Mouse (Mus musculus) liver, embryonic 11.5 days (tissue): ENCODE data around the gene Trmt13. TPM values are rescaled to one million over a fixed set of nuclear protein-coding genes. Genes with fewer than 3 reads are reported as not detected.

Source experiments
- ATAC-seq: fragments of 200-750 bp; cut with Nextera tagmentation; replicated peaks from 2 replicates; pipeline ENCODE4 v1.8.0; 2017; ENCODE audit warnings: moderate number of reproducible peaks, mild to moderate bottlenecking, moderate TSS enrichment, moderate library complexity; ENCODE audit not compliant: low FRiP score
- DNase-seq: peaks from one replicate; pipeline ENCODE4 v3.0.0-alpha.2; 2017; ENCODE audit warnings: low spot score
- H3K27ac ChIP-seq: fragments of 300-500 bp; sonication (generic); 2 replicates; pipeline ENCODE4 v1.5.1; 2014; ENCODE audit warnings: mild to moderate bottlenecking, low read depth, low read length, control low read depth
- H3K27me3 ChIP-seq: fragments of 300-500 bp; sonication (generic); replicated peaks from 2 replicates; pipeline ENCODE4 v1.6.1; 2014; ENCODE audit warnings: low read length, mixed read lengths; ENCODE audit not compliant: control insufficient read depth, insufficient read depth
- H3K36me3 ChIP-seq: fragments of 300-500 bp; sonication (generic); 2 replicates; pipeline ENCODE4 v1.6.1; 2014; ENCODE audit warnings: mild to moderate bottlenecking, low read length, moderate library complexity, mixed read lengths; ENCODE audit not compliant: control insufficient read depth, insufficient read depth
- H3K4me1 ChIP-seq: fragments of 300-500 bp; sonication (generic); replicated peaks from 2 replicates; pipeline ENCODE4 v1.6.1; 2014; ENCODE audit warnings: low read length, mixed read lengths; ENCODE audit not compliant: control insufficient read depth, insufficient read depth
- H3K4me2 ChIP-seq: fragments of 300-500 bp; sonication (generic); 2 replicates; pipeline ENCODE4 v1.6.1; 2014; ENCODE audit warnings: mild to moderate bottlenecking, control low read depth, moderate library complexity
- H3K4me3 ChIP-seq: fragments of 300-500 bp; sonication (generic); 2 replicates; pipeline ENCODE4 v1.5.1; 2014; ENCODE audit warnings: low read depth, low read length, control low read depth
- H3K9ac ChIP-seq: fragments of 300-500 bp; sonication (generic); 2 replicates; pipeline ENCODE4 v1.6.1; 2014; ENCODE audit warnings: low read depth, low read length, control low read depth
- H3K9me3 ChIP-seq: fragments of 300-500 bp; sonication (generic); 2 replicates; pipeline ENCODE4 v1.6.1; 2016; ENCODE audit warnings: low read length, inconsistent platforms, mixed read lengths; ENCODE audit not compliant: control insufficient read depth
- WGBS: fragments of 180-500 bp; shearing (Covaris S2); extraction: QIAGEN DNeasy Blood & Tissue Kit; methylation state at CpG from one replicate; pipeline ENCODE4 v1.1.7; 2014; 5-methylcytosine and 5-hydroxymethylcytosine counted together
- polyA plus RNA-seq: library from polyadenylated mRNA; unstranded; fragments of >200 nt; fragmentation: Nextera tagmentation; extraction: Ambion mirVana; gene quantifications from 2 replicates; pipeline ENCODE4 v1.2.1, GENCODE M21; 2014

Gene Trmt13
- polyA plus RNA-seq, 1 experiment from 2014 or later: 26.3 TPM

DNA sequence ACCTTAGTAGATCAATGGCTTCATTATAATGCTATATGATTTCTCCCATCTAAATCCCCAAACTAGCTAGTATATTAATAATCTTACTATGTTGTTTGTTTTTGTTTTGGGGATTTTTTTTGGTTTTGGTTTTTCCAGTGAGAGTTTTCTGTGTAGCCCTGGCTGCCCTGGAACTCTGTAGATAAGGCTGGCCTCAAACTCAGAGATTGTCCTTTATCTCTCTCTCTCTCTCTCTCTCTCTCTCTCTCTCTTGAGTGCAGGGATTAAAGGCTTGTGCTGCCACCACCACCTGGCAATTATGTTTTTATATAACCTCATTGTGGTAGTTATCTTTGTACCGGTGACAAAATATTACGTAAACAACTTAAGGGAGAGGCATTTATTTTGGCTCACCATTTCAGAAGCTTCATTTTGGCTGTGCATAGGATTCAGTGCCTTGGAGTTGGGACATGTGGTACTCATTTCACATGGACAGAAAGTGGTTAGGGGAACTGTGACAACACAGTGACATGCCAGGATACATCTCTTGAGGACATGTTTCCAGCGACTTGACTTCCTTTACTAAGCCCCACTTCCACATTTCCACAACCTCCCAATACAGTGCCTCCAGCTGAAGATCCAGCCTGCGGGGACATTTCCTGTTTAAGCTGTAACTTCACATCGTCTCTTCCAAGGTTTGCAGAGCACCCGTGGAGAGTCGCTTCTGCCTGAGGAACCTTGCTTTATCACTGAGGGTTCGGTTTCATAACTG lies 1.1 kb upstream of the Trmt13 start:
- Histone ChIP-seq H3K36me3 (peaks cover 19% of the 10 kb centered on the region; the same call in 1 of the 2 replicates), H3K4me2 (no peak overlapping the region), H3K27ac (no peak overlapping the region), H3K27me3 (no peaks in the 10 kb centered on the region), H3K9me3 (no peaks in the 10 kb centered on the region), H3K4me3 (no peak overlapping the region), H3K4me1 (no peaks in the 10 kb centered on the region), H3K9ac (no peak overlapping the region)
- no peak for ATAC-seq
- 77% methylated on average over 8 of the region's 8 CpGs for WGBS
- DNase-seq: no peak

DNA sequence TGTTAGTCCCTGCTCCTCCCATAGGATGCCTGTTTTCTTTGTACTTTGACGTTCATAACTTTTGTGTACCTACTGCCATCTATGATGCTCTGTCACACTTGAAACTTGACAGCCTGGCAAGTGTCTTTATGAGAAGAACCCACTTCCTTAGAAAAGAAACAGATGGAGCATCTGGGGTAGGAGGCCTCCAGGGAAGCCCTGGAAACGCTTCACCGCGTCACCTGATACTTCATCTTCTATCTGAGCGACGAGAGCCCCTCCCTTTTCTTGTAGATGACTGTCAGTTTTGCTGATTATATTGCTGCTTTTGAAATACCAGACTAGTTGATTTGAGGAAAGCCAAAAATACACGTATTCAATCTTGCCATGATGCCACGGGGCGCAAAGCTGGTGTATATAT lies 9.8 kb downstream of the Trmt13 start:
- Histone ChIP-seq H3K4me3 (no peak overlapping the region), H3K36me3 (peaks cover 10% of the 10 kb centered on the region; the same call in 1 of the 2 replicates), H3K4me2 (no peak overlapping the region), H3K27ac (no peak overlapping the region), H3K27me3 (no peaks in the 10 kb centered on the region), H3K9me3 (no peaks in the 10 kb centered on the region), H3K4me1 (no peaks in the 10 kb centered on the region), H3K9ac (no peak overlapping the region)
- WGBS: 83% methylated on average over 9 of the region's 9 CpGs
- no peak for ATAC-seq
- no peak for DNase-seq

DNA sequence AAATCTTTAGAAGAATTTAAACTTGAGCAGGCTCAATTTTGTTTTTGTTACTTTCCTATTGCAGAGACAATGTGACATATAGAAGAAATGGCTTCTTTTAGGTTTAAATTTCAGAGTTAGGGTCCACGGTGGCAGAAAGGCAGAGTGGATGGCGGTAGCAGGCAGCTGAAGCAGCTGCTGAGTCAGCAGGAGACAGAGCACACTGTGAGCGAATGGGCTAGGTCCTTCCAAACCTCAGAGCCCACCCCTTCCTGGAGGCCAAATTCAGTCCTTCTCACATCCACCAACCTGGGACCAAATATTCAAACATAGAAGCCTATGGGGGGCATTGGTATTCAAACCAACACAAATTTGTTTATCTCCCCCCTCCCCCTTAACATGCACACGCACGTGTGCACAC lies 12.6 kb downstream of the Trmt13 start:
- H3K4me3 ChIP-seq: no peak overlapping the region
- no peak overlapping the region for H3K4me2 ChIP-seq
- no peaks in the 10 kb centered on the region for H3K4me1 ChIP-seq
- no peaks in the 10 kb centered on the region for H3K9me3 ChIP-seq
- H3K36me3 ChIP-seq: no peaks in the 10 kb centered on the region
- DNase-seq: no peak
- no peak overlapping the region for H3K27ac ChIP-seq
- 88% methylated on average over 5 of the region's 5 CpGs for WGBS
- no peak for ATAC-seq
- H3K9ac ChIP-seq: no peak overlapping the region
- no peaks in the 10 kb centered on the region for H3K27me3 ChIP-seq

DNA sequence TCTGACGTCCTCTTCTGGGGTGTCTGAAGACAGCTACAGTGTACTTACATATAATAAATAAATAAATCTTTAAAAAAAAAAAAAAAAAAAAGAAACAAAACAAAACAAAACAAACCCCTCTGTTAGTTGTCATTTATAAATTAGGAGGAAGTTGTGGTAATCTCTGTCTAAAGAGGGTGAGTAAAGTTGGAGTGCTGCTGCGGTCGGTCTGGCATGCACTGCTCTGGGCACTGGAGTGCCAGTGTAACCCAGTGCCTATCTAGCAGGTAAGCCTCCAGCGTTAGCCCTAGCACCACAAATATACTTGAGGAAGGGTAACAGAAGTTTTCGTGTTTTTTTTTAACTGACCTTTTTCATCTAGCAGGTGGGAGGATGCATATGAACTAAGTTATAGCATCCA lies 13.4 kb downstream of the Trmt13 start:
- Histone ChIP-seq H3K27me3 (no peaks in the 10 kb centered on the region), H3K4me3 (no peak overlapping the region), H3K4me1 (peaks cover 6% of the 10 kb centered on the region; the same call in 1 of the 2 replicates), H3K4me2 (no peak overlapping the region), H3K27ac (no peak overlapping the region), H3K36me3 (no peaks in the 10 kb centered on the region), H3K9me3 (no peaks in the 10 kb centered on the region), H3K9ac (no peak overlapping the region)
- DNase-seq (no peak), ATAC-seq (no peak)
- 70% methylated on average over 5 of the region's 5 CpGs for WGBS

DNA sequence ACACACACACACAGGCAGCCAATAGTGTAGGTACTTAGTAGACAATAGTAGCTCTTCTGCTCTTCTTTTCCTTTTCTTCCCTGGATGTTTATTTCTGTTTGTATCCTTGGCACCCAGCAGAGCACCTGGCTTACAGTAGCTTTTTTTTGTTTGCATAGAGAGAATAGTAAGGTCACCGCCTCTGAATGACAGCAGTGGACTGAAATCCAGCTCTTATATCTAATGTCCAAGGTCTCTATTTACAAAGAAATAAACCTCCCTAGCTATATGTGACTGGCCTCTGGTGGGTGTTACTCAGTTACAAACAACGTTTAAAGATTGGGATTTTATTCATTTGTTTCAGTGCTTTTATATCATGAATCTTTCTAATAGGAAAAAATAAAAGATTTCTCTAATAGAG lies 14.7 kb downstream of the Trmt13 start:
- Histone ChIP-seq H3K4me3 (no peak overlapping the region), H3K27ac (no peak overlapping the region), H3K9ac (no peak overlapping the region), H3K27me3 (no peaks in the 10 kb centered on the region), H3K4me2 (no peak overlapping the region), H3K36me3 (no peaks in the 10 kb centered on the region), H3K9me3 (no peaks in the 10 kb centered on the region), H3K4me1 (peaks cover 9% of the 10 kb centered on the region; the same call in 1 of the 2 replicates)
- DNase-seq (no peak), ATAC-seq (no peak)
- 78% methylated on average over 2 of the region's 2 CpGs for WGBS

DNA sequence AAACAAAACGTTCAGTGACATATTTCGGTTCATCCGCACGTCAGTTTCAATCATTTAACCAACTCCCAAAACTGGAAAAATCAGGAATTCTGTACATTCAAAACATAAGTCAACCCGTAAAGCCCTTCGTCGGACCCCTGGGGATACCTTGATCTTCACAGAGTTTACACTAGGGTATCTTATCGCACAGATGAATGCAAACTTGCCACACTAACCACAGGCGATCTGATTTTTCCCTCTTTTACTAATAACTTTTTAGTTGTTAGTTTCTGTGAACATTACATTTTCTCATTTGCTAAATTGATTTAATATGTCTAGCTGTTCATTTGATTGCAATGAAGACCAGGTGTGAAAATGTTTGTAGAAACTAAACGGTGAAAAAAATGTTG lies 18.8 kb downstream of the Trmt13 start:
- H3K9me3 ChIP-seq: no peaks in the 10 kb centered on the region
- peak overlapping the region; percentile 82 for H3K4me3 ChIP-seq
- peak overlapping the region; percentile 91 for H3K9ac ChIP-seq
- peak overlapping the region; percentile 66; the same call in 1 of the 2 replicates for H3K27ac ChIP-seq
- no peaks in the 10 kb centered on the region for H3K27me3 ChIP-seq
- WGBS: 6% methylated on average over 10 of the region's 10 CpGs
- peaks cover 9% of the 10 kb centered on the region; the same call in 1 of the 2 replicates for H3K4me1 ChIP-seq
- H3K4me2 ChIP-seq: peak overlapping the region; percentile 77
- DNase-seq: no peak
- H3K36me3 ChIP-seq: peaks cover 3% of the 10 kb centered on the region
- ATAC-seq: no peak

DNA sequence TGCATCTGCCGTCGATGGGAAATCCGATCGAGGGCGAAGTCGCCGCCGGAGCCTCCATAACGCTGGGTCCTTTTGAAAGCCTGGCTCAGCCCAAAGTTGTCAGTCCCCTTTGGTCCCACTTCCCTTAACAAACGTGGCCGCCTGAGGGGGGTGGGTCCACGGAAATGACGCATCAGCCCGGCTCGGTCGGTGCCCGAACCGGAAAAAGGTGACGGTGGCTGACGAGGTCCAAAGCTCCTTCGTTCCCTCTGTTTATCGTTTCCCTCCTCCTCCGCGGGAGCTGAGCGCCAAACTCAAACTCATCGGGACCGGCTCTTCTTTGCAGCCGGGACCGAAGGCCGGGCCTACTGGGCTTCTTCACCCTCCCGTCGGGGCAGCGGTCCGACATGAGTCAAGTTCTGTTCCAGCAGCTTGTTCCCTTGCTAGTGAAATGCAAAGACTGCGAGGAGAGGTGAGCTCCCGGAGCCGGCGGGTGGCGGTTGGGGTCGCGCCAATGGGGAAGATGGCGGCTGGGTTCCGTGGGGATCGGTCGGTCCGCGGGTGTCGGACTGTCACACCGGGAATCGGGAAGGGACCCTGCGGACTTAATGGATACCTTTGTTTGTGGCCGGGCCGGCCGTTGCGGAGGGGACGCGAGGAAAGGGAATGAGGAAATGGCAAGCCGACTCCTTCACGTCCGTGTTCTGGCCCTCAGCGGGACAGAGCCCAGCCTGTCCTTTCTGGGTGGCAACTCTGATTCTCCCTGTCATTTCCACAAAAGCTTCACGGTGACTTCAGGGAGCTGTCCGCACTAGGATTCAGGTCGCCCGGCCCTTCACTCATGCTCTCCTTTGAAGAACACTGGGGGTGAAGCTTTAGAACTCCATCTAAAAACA lies 19.4 kb downstream of the Trmt13 start, which contains the start of gene Sass6:
Sass6 (plus strand) TSS at position 255 of the 875 bp plus-strand sequence.
- DNase-seq (peak; percentile 95), ATAC-seq (peak; percentile 94)
- H3K9me3 ChIP-seq: no peaks in the 10 kb centered on the region
- under 1% methylated on average over 65 of the region's 65 CpGs for WGBS
- H3K4me3 ChIP-seq: peak within 1 kb of the TSS; percentile 82
- H3K4me1 ChIP-seq: peaks cover 9% of the 10 kb centered on the region; the same call in 1 of the 2 replicates
- H3K36me3 ChIP-seq: peaks cover 6% of the 10 kb centered on the region
- peak within 1 kb of the TSS; percentile 66 for H3K27ac ChIP-seq
- peak within 1 kb of the TSS; percentile 91 for H3K9ac ChIP-seq
- H3K27me3 ChIP-seq: no peaks in the 10 kb centered on the region
- peak within 1 kb of the TSS; percentile 77 for H3K4me2 ChIP-seq

DNA sequence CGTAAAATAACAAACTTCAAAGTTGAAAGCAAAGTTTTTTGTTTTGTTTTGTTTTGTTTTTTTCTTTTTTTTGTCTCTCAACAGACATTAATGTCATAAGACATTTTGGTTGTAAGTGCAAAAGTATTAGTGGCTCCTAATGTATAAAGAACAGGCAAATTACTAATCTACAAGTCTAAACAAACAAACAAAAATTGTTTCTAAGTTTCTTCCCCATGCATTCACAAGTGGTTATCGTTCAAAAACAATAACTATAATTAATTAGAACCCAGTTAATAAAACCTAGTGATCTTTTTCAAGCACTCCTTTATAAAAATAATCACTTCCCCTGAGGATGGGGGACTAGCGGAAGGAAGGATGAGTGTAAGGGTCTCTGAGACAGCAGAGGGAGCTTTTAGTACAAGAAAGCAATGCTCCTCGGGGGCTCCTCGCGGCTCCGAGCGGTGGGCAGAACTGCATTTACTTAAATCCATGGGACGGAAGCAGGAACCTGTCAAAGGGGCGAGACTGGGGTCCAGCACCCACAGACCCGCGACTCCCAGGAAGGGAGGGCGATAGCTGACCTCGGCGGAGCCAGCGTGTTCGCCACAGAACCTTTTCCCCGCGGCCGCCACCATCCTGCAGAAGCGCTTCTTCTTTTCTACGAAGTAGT lies 20.2 kb downstream of the Trmt13 start:
- Histone ChIP-seq H3K4me1 (peaks cover 9% of the 10 kb centered on the region; the same call in 1 of the 2 replicates), H3K9me3 (no peaks in the 10 kb centered on the region), H3K36me3 (peaks cover 10% of the 10 kb centered on the region), H3K4me3 (peak overlapping the region; percentile 82), H3K9ac (peak overlapping the region; percentile 91), H3K27ac (peak overlapping the region; percentile 33), H3K4me2 (peak overlapping the region; percentile 62), H3K27me3 (no peaks in the 10 kb centered on the region)
- no peak for DNase-seq
- WGBS: 2% methylated on average over 22 of the region's 22 CpGs
- ATAC-seq: peak; percentile 59
